Mouse (Mus musculus): ENCODE data around the gene Akap6. TPM values are rescaled to one million over a fixed set of nuclear protein-coding genes. Genes with fewer than 3 reads are reported as not detected.

Gene Akap6
- total RNA-seq (2023): not detected

GRCm38 (mm10) chr12:52699146-52699545, at the start of gene Akap6:
Gene Akap6 (plus strand): TSS chr12:52699383.

Other genes with a start within 250 kb of the Akap6 start
- 1 to 10 TPM; 5.7 TPM for gene Arhgap5, start 195.4 kb upstream of the Akap6 start, total RNA-seq (2023)